Mouse (Mus musculus) liver, embryonic 14.5 days (tissue): Measurements from ENCODE around the gene Tec. TPM values are rescaled to one million over a fixed set of nuclear protein-coding genes. Genes with fewer than 3 reads are reported as not detected.

Experiments
- ATAC-seq: fragments of 200-750 bp; cut with Nextera tagmentation; 2 replicates; pipeline ENCODE4 v1.8.0; 2017; ENCODE audit warnings: moderate number of reproducible peaks, mild to moderate bottlenecking, moderate library complexity; ENCODE audit not compliant: insufficient read depth
- DNase-seq, 3 experiments: peaks; one replicate each; pipeline ENCODE4 v3.0.0-alpha.2; 2012 to 2013; ENCODE audit warnings: low read depth in 3 of 3, low spot score in 3 of 3
- H3K27ac ChIP-seq: fragments of 300-500 bp; sonication (generic); 2 replicates; pipeline ENCODE4 v1.5.1; 2014; ENCODE audit warnings: moderate library complexity, mild to moderate bottlenecking, control low read depth, inconsistent platforms
- H3K27me3 ChIP-seq: fragments of 300-500 bp; sonication (generic); 2 replicates; pipeline ENCODE4 v1.6.1; 2014; ENCODE audit warnings: mild to moderate bottlenecking, low read length, moderate library complexity; ENCODE audit not compliant: control insufficient read depth, insufficient read depth
- H3K36me3 ChIP-seq: fragments of 300-500 bp; sonication (generic); replicated peaks from 2 replicates; pipeline ENCODE4 v1.6.1; 2014; ENCODE audit warnings: low read depth; ENCODE audit not compliant: control insufficient read depth, insufficient read depth
- H3K4me1 ChIP-seq, 2 experiments: fragments of 200-500 bp in 1 of 2; fragments of 300-500 bp in 1 of 2; sonication (generic) in 1 of 2; replicated peaks; 2 replicates each; pipeline ENCODE4 v1.6.1; 2012 to 2014; ENCODE audit warnings: antibody characterized with exemption in 1 of 2, inconsistent platforms in 1 of 2, low read length in 1 of 2; ENCODE audit not compliant: control insufficient read depth in 2 of 2, insufficient read depth in 2 of 2
- H3K4me2 ChIP-seq: fragments of 300-500 bp; sonication (generic); 2 replicates; pipeline ENCODE4 v1.6.1; 2014; ENCODE audit warnings: low read depth, mild to moderate bottlenecking, control low read depth, moderate library complexity
- H3K4me3 ChIP-seq, 2 experiments: fragments of 200-500 bp in 1 of 2; fragments of 300-500 bp in 1 of 2; sonication (generic) in 1 of 2; 2 replicates each; pipeline ENCODE4 v1.5.1; 2012 to 2014; ENCODE audit warnings: low read depth in 2 of 2, low read length in 2 of 2, mild to moderate bottlenecking in 2 of 2, control low read depth in 1 of 2, inconsistent platforms in 1 of 2, moderate library complexity in 1 of 2; ENCODE audit not compliant: insufficient read depth in 1 of 2
- H3K9ac ChIP-seq: fragments of 300-500 bp; sonication (generic); replicated peaks from 2 replicates; pipeline ENCODE4 v1.6.1; 2014; ENCODE audit warnings: mild to moderate bottlenecking, control low read depth, moderate library complexity
- H3K9me3 ChIP-seq: fragments of 300-500 bp; sonication (generic); 2 replicates; pipeline ENCODE4 v1.6.1; 2016; ENCODE audit warnings: low read length, mixed read lengths; ENCODE audit not compliant: control insufficient read depth
- CTCF ChIP-seq: IDR thresholded peaks from 2 replicates; pipeline ENCODE4 v1.5.1; 2016; ENCODE audit warnings: antibody characterized with exemption, low read depth, control low read depth
- EP300 ChIP-seq: IDR thresholded peaks from 2 replicates; pipeline ENCODE4 v1.6.1; 2016; ENCODE audit warnings: antibody characterized with exemption, low read depth
- WGBS: fragments of 180-500 bp; shearing (Covaris S2); extraction: QIAGEN DNeasy Blood & Tissue Kit; methylation state at CpG from one replicate; pipeline ENCODE4 v1.1.7; 2014; ENCODE audit not compliant: insufficient replicate concordance; 5-methylcytosine and 5-hydroxymethylcytosine counted together
- polyA plus RNA-seq, 2 experiments: library from polyadenylated mRNA; depleted of rRNA in 1 of 2; stranded (reverse) in 1 of 2; unstranded in 1 of 2; fragments of >200 nt; fragmentation: Nextera tagmentation in 1 of 2; extraction: Ambion mirVana in 1 of 2; gene quantifications; 2 replicates each; pipeline versions ENCODE4 v1.2.1 to v1.2.3; 2012 to 2014

Tec gene
- polyA plus RNA-seq, 2 experiments, result 1.9 to 3.3 TPM

GRCm38 (mm10) chr5:72811397-72811796 is 56.9 kb downstream of the Tec start:
- WGBS, result 61% methylated on average over 3 of the region's 3 CpGs
- TF ChIP-seq EP300 (no peak), CTCF (no peak)
- DNase-seq (no peak), ATAC-seq (no peak)
- H3K9ac ChIP-seq, result no peak overlapping the region
- no peak overlapping the region for H3K4me2 ChIP-seq
- no peaks in the 10 kb centered on the region for H3K27me3 ChIP-seq
- H3K9me3 ChIP-seq, result no peaks in the 10 kb centered on the region
- 0 out of 4 replicates have a peak, but pooled peaks cover 0 to 2% of the 10 kb centered on the region in 2 experiments for H3K4me1 ChIP-seq
- H3K4me3 ChIP-seq, result no peak overlapping the region
- H3K36me3 ChIP-seq, result no peaks in the 10 kb centered on the region
- no peak overlapping the region for H3K27ac ChIP-seq

DNA sequence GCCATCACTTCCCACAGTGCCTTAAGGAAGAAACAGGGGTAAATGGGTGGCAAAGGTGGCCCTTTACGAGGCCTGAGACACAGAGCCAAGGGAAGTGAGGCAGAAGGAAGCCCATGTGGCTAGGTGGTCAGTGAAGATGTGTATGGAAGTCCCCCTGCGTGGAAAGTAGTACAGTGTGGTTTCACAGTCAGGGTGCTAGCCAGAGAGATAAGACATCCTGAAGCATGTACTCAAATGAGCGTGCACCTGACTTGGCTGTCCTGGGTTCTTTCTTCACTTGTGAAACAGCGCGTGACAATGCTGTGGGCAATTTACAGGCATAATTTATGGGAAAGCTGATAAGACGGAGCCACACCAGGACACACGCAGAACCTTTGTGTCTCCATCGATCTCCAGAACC is 57.3 kb downstream of the Tec start:
- WGBS, result 60% methylated on average over 8 of the region's 8 CpGs
- Histone ChIP-seq H3K27me3 (no peaks in the 10 kb centered on the region), H3K4me2 (no peak overlapping the region), H3K9me3 (no peaks in the 10 kb centered on the region), H3K4me3 (no peak overlapping the region), H3K9ac (no peak overlapping the region), H3K27ac (no peak overlapping the region), H3K4me1 (peaks cover 0 to 2% of the 10 kb centered on the region in 2 experiments; a peak in 1 of 4 replicates), H3K36me3 (no peaks in the 10 kb centered on the region)
- TF ChIP-seq EP300 (no peak), CTCF (no peak)
- no peak for DNase-seq
- ATAC-seq, result no peak

- Histone ChIP-seq H3K4me1 (peaks cover 0 to 2% of the 10 kb centered on the region in 2 experiments; a peak in 1 of 4 replicates), H3K4me3 (no peak overlapping the region), H3K36me3 (no peaks in the 10 kb centered on the region), H3K4me2 (no peak overlapping the region), H3K27me3 (no peaks in the 10 kb centered on the region), H3K9ac (no peak overlapping the region), H3K9me3 (no peaks in the 10 kb centered on the region), H3K27ac (no peak overlapping the region)
- DNase-seq (no peak), ATAC-seq (no peak)
- TF ChIP-seq EP300 (no peak), CTCF (no peak)
- WGBS, result 70% methylated on average over 2 of the region's 2 CpGs
These were observed 58.8 kb downstream of the Tec start for GRCm38 (mm10) chr5:72809480-72809879.

- TF ChIP-seq CTCF, result no peak
- no peak for TF ChIP-seq EP300
These were observed 59.7 kb downstream of the Tec start for GRCm38 (mm10) chr5:72808456-72809111.

GRCm38 (mm10) chr5:72802851-72803250 is 65.4 kb downstream of the Tec start:
- H3K9me3 ChIP-seq, result no peaks in the 10 kb centered on the region
- DNase-seq, result no peak
- 34% methylated on average over 5 of the region's 5 CpGs for WGBS

More at GRCm38 (mm10) chr5:72808456-72809111, 59.7 kb downstream of the Tec start:
- Histone ChIP-seq H3K4me3 (no peak overlapping the region), H3K4me1 (peaks cover 0 to 2% of the 10 kb centered on the region in 2 experiments; a peak in 1 of 4 replicates), H3K9me3 (no peaks in the 10 kb centered on the region), H3K4me2 (no peak overlapping the region), H3K27ac (no peak overlapping the region), H3K9ac (no peak overlapping the region), H3K27me3 (no peaks in the 10 kb centered on the region), H3K36me3 (no peaks in the 10 kb centered on the region)
- DNase-seq (no peak), ATAC-seq (no peak)
- 73% methylated on average over 14 of the region's 14 CpGs for WGBS

More at GRCm38 (mm10) chr5:72802851-72803250, 65.4 kb downstream of the Tec start:
- Histone ChIP-seq H3K9ac (no peak overlapping the region), H3K27ac (no peak overlapping the region), H3K36me3 (no peaks in the 10 kb centered on the region), H3K4me2 (no peak overlapping the region), H3K4me1 (peaks cover 0 to 1% of the 10 kb centered on the region in 2 experiments; a peak in 1 of 4 replicates), H3K27me3 (no peaks in the 10 kb centered on the region), H3K4me3 (no peak overlapping the region)
- ATAC-seq, result no peak
- TF ChIP-seq CTCF, result no peak
- no peak for TF ChIP-seq EP300
